Mouse (Mus musculus) NIH3T3 (cell line): Measurements from ENCODE around the gene Vmn2r54.
"Not testable (repeated sequence)": the region's sequence is repeated elsewhere in the genome, so short reads cannot be mapped to it uniquely, and the experiment has no call there.

Source experiments
- DNase-seq: peaks from one replicate; pipeline ENCODE4 v3.0.0-alpha.2; 2012; ENCODE audit warnings: low read depth

Gene Vmn2r54

GRCm38 (mm10) chr7:12640219-12640618 is at the start of gene Vmn2r54:
Gene Vmn2r54, minus strand, starts transcription at chr7:12640319.
- not testable (repeated sequence) for DNase-seq

- DNase-seq, result not testable (repeated sequence)
These were observed 44.8 kb upstream of the Vmn2r54 start, which contains the start of gene Vmn2r55 for GRCm38 (mm10) chr7:12684903-12685302. Gene Vmn2r55, minus strand, starts transcription at chr7:12685003.

DNA sequence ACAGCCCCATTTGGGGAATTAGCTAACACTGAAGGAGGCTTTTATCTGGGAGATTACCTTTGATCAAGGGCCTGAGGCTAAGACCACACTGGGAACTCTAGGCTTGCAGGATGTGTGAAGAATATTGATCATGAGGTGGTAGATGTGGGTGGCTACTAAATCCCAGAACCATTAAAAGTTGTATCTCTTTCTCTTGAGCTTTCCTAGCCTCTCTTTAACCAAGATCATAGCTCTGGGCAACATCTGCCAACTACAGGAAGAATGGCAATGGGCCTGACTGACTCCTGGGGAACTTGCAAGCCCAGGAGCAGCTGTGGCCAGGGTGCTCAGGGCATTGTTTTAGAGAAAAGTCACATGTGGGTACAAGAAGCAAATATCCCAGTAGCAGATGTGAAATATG is 31.4 kb downstream of the Vmn2r54 start, which contains the start of gene Vmn2r53:
Vmn2r53 (minus strand) TSS at position 101 of the 400 bp plus-strand sequence.
- DNase-seq, result no peak
